Mouse (Mus musculus) kidney, postnatal 4 days (tissue): ENCODE data around the gene Zfp420.
"Not testable (repeated sequence)": the region's sequence is repeated elsewhere in the genome, so short reads cannot be mapped to it uniquely, and the experiment has no call there.

Experiments
- DNase-seq, 2 experiments: peaks; one replicate each; pipeline ENCODE4 v3.0.0; 2021; ENCODE audit warnings: mixed read lengths in 2 of 2

Zfp420 gene

DNA sequence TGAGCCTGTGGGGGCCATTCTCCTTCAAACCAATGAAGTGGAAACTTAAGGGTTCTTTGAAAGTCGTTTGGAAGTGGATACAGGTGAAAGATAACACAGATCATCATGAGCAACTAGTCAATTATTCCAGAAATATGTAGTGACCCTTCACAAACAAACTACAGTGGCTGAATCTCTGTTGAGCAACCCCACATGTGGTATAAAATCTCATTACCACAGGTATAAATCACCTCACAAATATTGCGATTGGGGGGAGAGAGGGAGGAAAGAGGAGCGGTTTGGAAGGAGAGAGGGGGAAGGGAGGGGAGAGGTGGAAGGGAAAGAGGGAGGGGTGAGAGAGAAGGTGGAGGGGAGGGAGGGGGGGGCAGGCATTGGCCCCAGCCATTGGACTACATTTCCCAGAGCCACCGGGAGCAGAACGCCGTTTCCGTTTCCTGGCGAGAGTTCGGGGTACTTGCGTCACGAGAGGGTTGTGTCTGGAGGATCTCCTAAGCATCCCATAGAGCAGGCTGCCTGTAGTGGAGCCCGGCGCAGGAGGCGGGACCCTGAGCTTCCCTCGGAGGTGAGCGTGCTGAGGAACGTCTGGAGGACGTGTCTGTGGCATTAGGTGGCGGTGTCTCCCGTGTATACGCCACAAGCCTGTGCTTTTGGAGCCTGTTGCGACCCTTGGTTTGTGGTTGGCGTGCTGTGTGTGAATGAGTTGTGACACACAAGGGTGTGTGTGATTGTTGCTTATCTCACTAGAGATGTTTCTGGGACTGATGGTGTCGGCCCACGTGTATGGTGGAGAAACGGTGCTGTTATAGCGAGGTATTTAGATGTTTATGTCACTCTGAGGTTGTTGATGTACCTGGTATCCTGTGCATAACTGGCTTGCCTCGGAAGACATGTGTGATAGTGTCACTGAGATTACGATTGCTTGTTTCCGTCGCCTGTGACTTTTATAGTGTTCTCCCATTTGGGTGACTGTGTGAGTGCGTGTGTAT, at the start of gene Zfp420:
TSS of gene Zfp420 (plus strand) at position 448 of the 986 bp plus-strand sequence.
- DNase-seq = peak; percentile 89 to 91

DNA sequence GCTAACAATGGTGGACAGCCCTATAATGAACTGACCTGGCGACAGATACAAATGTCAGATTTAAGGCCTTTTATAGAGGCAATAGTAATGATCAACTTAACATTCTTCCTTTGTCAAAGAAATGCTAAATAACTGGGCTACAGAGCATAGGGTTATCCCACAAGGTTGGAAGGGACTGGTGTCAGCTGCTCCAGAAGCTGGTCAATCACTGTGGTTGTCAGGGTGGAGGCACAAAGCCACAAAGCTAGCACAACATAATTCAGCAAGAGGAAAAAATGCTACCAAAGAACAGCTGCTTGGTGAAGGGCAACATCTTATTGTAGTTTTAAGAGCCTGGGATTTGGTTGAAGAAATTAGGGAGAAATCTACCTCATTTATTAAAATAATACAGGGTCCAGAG, 47.5 kb upstream of the Zfp420 start:
- DNase-seq = no peak

GRCm38 (mm10) chr7:29814381-29814780, 45.4 kb upstream of the Zfp420 start:
- DNase-seq = no peak

- DNase-seq = no peak
Observed at GRCm38 (mm10) chr7:29815061-29815784, 44.6 kb upstream of the Zfp420 start.

DNA sequence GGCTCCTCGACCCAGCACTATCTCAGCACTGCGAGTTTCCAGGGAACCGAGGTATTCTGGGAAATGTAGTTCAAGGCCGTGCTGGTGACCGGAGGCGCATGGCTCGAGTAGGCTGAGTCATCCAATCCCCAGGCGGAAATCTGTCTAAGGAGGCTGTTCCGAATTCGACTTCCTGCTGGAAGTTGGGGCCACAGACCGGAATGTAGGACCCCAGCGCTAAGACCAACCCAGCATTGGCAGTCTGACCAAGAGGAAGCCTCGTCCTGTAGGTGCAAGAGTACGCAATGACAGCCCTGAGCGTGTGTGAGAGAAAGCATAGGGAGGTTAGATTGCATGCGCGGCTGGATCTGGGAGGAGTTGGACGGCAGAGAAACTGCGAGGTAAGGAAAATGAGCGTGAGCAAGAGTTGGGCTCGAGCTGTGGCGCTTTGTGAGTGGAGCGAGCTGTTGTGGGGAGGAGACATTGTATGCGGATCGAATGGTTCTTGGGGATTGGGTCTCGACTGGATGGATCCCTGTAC, 43.8 kb upstream of the Zfp420 start, which contains the start of gene Zfp790:
TSS of gene Zfp790 (plus strand) at position 205 of the 520 bp plus-strand sequence.
- peak; percentile 82 to 91 for DNase-seq

- DNase-seq = peak; percentile 77 to 80
Observed at GRCm38 (mm10) chr7:29818619-29819254, 41.0 kb upstream of the Zfp420 start.

- no peak for DNase-seq
Observed at GRCm38 (mm10) chr7:29828001-29828400, 31.8 kb upstream of the Zfp420 start.

- peak; percentile 22 to 33 for DNase-seq
Observed at GRCm38 (mm10) chr7:29829804-29830203, 30.0 kb upstream of the Zfp420 start.

DNA sequence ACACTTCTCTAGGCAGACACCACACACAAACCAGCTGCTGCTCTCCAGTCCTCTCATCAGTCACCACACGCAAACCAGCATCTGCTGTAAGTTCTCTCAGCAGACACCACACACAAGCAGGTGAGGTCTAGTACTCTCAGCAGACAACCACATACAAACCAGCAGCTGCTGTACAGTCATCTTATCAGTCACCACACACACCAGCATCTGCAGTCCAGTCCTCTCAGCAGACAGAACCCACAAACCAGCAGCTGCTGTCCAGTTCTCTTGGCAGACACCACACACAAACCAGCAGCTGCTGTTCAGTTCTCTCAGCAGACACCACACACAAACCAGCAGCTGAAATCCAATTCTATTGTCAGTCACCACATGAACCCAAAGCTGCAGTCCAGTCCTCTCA, 23.0 kb upstream of the Zfp420 start:
- no peak for DNase-seq

DNA sequence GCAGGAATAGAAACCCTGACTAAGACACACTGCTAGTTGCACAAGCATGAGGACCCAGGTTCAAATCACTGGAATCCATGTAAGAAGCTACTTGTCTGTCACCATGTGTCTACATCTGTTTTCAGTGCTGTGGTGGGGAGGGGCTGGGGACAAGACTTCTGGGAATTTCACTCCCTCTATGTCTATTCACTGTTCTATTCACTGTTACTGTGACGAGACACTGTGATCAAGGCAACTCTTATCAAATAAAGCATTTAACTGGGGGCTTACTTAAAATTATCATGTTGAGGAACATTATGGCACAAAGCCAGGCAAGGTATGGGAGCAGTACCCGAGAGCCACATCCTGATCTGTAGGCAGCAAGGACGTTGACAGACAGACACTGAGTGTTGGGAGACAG, 20.5 kb upstream of the Zfp420 start:
- no peak for DNase-seq

DNA sequence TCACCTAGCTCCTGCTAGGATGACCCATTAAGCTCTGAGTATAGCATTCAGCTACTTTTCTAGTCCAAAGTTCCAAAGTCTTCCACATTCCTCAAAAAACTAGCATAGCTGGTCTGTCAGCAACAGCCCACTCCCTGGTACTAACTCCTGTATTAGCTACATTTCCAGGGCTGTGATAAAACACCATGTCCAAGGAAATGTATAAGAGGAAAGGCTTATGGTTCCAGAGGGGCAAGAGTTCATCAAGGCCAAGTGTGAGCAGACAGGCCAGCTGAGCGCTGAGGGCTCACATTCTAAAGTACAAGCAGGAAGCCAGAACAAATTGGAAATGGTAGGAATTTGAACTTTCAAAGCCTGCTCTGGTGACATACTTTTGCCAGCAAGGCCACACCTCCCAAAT, 17.7 kb upstream of the Zfp420 start:
- no peak for DNase-seq

GRCm38 (mm10) chr7:29844616-29845015, 15.2 kb upstream of the Zfp420 start:
- no peak for DNase-seq

GRCm38 (mm10) chr7:29852831-29853218, 7.0 kb upstream of the Zfp420 start:
- no peak for DNase-seq

DNA sequence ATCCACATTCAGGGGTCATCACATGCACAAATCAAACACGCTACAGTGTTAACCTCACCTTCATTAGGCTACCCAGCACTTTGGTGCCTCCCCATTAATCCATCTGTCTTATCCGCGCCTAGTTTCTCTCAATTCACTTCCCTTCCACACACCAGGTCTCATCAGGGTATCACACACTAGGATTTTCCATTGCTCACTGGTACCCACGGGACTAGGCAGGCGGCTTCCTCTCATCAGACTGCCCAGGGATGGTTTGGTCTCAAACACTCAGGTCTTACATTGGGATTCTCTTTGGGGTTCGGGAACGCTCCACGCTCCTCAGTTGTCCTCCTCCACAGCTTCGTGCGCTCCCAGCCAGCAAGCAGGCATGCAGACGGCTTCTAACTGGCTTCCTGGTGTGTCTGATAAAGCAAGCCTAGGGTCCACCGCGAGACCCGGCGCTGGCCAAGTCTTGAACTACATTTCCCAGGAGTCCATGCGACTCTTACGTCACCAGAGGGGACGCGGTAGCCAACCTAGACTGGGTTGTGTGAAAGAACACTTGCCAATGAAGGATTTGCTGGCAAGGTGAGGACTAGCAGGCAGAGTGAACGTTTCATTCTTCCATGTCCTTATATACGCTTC, 6.4 kb upstream of the Zfp420 start, which contains the start of gene Zfp940:
TSS of gene Zfp940 (minus strand) at position 451 of the 624 bp plus-strand sequence.
- DNase-seq = peak; percentile 87 to 88

DNA sequence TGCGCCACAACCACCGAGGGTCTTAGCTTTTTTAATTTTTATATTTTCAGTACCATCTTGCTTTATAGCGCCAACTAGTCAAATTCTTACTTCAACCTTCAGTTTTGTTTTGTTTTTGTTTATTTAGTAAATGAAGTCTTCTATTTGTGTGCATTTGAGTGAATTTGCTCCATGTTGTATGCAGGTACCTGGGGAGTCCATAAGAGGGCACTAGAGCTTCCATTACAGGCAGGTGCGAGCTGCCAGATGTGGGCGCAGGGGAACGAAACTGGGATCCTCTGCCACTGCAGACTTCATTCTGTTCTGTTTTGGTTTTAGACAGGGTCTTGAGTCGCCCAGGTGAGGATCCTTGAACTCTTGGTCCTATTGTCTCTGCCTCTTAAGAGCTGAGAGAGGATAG, 1.9 kb downstream of the Zfp420 start:
- no peak for DNase-seq

- no peak for DNase-seq
Observed at GRCm38 (mm10) chr7:29874256-29874655, 14.5 kb downstream of the Zfp420 start.

DNA sequence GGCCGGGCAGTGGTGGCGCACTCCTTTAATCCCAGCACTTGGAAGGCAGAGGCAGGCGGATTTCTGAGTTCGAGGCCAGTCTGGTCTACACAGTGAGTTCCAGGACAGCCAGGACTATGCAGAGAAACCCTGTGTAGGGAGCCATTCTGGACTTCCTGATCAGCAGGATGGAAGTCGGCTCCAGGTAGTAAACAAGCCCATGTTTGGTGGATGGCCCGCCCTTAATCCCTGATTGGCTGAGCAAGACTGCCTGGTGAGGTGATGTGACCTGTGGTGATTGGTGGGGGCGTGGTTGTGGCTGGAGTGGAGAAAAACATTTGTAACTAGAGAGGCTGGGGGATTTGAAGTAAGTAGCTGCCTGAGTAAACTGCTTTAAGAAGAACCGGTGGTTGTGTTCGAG, 17.8 kb downstream of the Zfp420 start:
- not testable (repeated sequence) for DNase-seq

DNA sequence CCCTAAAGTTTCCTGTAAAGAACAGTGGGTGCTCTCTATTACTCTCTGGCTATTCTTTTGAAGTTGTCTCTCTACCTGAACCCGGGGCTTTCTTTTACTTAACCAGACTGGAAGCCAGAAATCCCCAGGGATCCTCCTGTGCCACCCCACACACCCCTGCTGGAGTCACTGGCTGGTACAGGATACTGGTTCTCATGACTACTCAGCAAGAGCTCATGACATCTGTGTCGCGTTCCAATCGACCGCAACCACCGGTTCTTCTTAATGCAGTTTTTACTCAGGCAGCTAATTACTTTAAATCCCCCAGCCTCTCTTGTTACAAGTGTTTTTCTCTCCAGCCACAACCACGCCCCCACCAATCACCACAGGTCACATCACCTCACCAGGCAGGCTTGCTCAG, 20.3 kb downstream of the Zfp420 start:
- DNase-seq = no peak

DNA sequence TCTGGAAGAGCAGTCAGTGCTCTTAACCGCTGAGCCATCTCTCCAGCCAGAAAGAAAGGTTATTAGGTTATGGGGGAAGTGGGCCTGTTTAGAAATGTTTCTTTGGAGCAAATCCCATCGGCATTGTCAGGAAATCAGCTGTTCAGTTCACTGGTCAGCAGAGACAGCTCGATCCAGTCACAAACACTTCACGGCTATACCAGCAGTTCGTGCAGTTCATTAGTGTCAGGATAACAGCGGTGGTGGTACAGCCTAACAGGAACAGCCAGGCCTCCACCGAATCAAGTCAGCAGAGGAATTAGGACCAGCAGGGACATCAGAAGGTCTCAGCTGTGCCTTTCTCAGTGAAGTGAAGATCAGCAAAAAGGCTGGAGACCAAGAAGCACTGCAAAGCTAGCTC, 21.1 kb downstream of the Zfp420 start:
- DNase-seq = no peak

DNA sequence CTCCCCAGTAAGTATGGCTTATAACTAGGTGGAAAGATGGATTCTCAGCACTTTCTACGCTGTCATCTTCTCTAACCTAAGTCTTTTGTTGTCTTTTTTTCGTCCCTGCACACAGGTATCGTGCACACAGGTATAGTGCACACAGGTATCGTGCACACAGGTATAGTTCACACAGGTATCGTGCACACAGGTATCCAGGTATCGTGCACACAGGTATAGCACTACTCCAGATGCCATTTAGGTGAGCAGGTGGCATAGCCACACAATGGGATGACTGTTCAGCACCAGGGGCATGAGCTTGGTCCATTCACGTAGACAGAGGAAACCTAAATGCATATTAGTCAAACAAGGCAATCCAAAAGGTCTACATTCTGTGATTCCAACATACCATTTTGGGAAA, 30.7 kb downstream of the Zfp420 start:
- no peak for DNase-seq

GRCm38 (mm10) chr7:29892756-29893155, 33.0 kb downstream of the Zfp420 start:
- no peak for DNase-seq

GRCm38 (mm10) chr7:29898351-29898750, 38.6 kb downstream of the Zfp420 start:
- no peak for DNase-seq
